Mouse (Mus musculus): ENCODE measurements around the gene Tef.

- no peak for TF ChIP-seq CTCF (conservative IDR thresholded peaks at IDR 0.05; ENCODE audit: low read length)
- no peak for TF ChIP-seq NANOG (IDR thresholded peaks at IDR 0.05; ENCODE audit: borderline replicate concordance, low read length)
Observed at GRCm38 (mm10) chr15:81832219-81832618, 30.0 kb downstream of the Tef start.
